Mouse (Mus musculus): Measurements from ENCODE around the gene 4930522H14Rik.

4930522H14Rik gene

GRCm38 (mm10) chr4:109476554-109477014 lies 54.5 kb downstream of the 4930522H14Rik start:
- in situ Hi-C loops (cut with MboI; ENCODE audit: unreplicated experiment in 2 of 2), result no loop called here

- in situ Hi-C loops (cut with MboI; ENCODE audit: unreplicated experiment in 2 of 2), result no loop called here
Measured at GRCm38 (mm10) chr4:109475577-109476553, 55.2 kb downstream of the 4930522H14Rik start.

GRCm38 (mm10) chr4:109475078-109475477 lies 56.0 kb downstream of the 4930522H14Rik start:
- in situ Hi-C loops (cut with MboI; ENCODE audit: unreplicated experiment in 2 of 2), result no loop called here

GRCm38 (mm10) chr4:109472566-109472965 lies 58.5 kb downstream of the 4930522H14Rik start:
- in situ Hi-C loops (cut with MboI; ENCODE audit: unreplicated experiment in 2 of 2), result no loop called here

GRCm38 (mm10) chr4:109471606-109472005 lies 59.5 kb downstream of the 4930522H14Rik start:
- in situ Hi-C loops (cut with MboI; ENCODE audit: unreplicated experiment in 2 of 2), result no loop called here

- in situ Hi-C loops (cut with MboI; ENCODE audit: unreplicated experiment in 2 of 2), result no loop called here
Measured at GRCm38 (mm10) chr4:109467687-109468086, 63.4 kb downstream of the 4930522H14Rik start.

- in situ Hi-C loops (cut with MboI; ENCODE audit: unreplicated experiment in 2 of 2), result no loop called here
Measured at GRCm38 (mm10) chr4:109463892-109464291, 67.2 kb downstream of the 4930522H14Rik start.

GRCm38 (mm10) chr4:109460421-109461179 lies 70.5 kb downstream of the 4930522H14Rik start:
- in situ Hi-C loops (cut with MboI; ENCODE audit: unreplicated experiment in 2 of 2), result no loop called here

- in situ Hi-C loops (cut with MboI; ENCODE audit: unreplicated experiment in 2 of 2), result no loop called here
Measured at GRCm38 (mm10) chr4:109456821-109457220, 74.3 kb downstream of the 4930522H14Rik start.
